Mouse (Mus musculus): ENCODE data around the gene 8030411F24Rik. TPM values are rescaled to one million over a fixed set of nuclear protein-coding genes. Genes with fewer than 3 reads are reported as not detected.
"Not testable (repeated sequence)": the region's sequence is repeated elsewhere in the genome, so short reads cannot be mapped to it uniquely, and the experiment has no call there.

The 8030411F24Rik gene
- not detected in 2 replicates for polyA plus RNA-seq (2012; ENCODE audit: insufficient read depth, insufficient read length, low replicate concordance, missing spikeins)

DNA sequence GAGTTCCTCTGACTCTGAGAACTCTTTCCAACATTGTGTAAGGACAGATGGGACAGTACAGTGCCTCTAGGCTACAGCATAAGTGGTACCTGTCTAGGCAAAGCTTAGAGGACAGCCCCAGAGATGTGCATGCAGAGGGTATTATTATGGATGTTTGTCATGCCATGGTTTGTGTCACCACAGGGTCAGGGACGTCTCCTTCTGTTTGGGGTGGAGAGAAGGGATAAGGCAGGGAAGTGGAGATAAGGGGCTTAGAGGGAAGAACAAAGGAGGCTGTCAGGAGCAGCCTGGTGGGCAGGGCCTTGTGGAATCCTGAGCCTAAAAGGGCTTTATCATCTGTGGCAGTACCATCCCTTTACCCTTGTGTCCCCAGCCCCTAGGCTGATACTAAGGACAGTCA is at the start of gene 8030411F24Rik:
TSS of gene 8030411F24Rik (plus strand) at position 301 of the 400 bp plus-strand sequence.
- H3K27ac ChIP-seq (ENCODE audit: insufficient read depth, low read depth, low read length) = no peak within 1 kb of the TSS
- 16% methylated on average over 1 of the region's 1 CpGs for WGBS
- no peaks in the 10 kb centered on the region for H3K4me1 ChIP-seq (ENCODE audit: control insufficient read depth, insufficient read depth, low read length)
- TF ChIP-seq POLR2A (IDR thresholded peaks at IDR 0.05; ENCODE audit: insufficient read depth, low read depth, low read length) = no peak
- TF ChIP-seq CTCF (IDR thresholded peaks at IDR 0.05; ENCODE audit: insufficient read depth, low read depth, low read length) = no peak
- H3K4me3 ChIP-seq (ENCODE audit: insufficient read depth, low read depth, low read length) = no peak within 1 kb of the TSS

DNA sequence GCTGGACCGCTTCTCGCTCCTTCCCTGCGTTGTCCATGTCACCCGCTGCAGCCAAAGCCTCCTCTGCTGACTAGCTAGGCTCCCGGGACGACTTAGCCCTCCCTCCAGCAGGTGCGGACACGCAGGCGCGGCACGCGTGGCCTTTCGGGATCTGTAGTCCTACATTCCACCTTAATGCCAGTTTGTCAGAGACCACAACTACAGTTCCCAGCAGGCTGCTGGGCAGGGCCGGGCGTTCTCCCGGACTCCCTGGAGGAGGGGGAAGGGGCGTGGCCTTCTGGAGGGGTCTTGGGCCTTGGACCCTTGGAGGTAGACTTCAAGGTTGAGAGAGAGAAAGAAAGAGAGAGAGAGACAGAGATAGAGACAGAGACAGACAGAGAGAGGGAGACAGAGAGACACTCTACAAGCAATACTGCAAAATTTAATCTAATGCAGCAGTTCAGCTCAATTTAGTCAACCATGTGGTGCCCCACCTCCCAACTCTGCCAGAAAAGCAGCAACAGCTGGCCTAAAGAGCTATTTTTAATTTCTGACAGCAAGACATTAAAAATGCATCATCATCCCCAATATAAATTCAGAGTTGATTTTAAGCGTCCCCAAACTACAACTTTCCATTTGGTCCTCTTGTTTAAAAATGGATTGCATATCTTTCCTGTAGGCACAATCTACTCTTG is 49.3 kb upstream of the 8030411F24Rik start, which contains the start of gene Napb:
TSS of gene Napb (minus strand) at position 141 of the 674 bp plus-strand sequence.
- Histone ChIP-seq H3K27ac (ENCODE audit: insufficient read depth, low read depth, low read length) (peak within 1 kb of the TSS; percentile 76), H3K4me3 (ENCODE audit: insufficient read depth, low read depth, low read length) (peak within 1 kb of the TSS; percentile 75), H3K4me1 (ENCODE audit: control insufficient read depth, insufficient read depth, low read length) (no peaks in the 10 kb centered on the region)
- peak; percentile 93 for TF ChIP-seq POLR2A (IDR thresholded peaks at IDR 0.05; ENCODE audit: insufficient read depth, low read depth, low read length)
- TF ChIP-seq CTCF (IDR thresholded peaks at IDR 0.05; ENCODE audit: insufficient read depth, low read depth, low read length) = no peak
- 3% methylated on average over 18 of the region's 18 CpGs for WGBS

- Histone ChIP-seq H3K4me3 (ENCODE audit: insufficient read depth, low read depth, low read length) (no peak overlapping the region), H3K4me1 (ENCODE audit: control insufficient read depth, insufficient read depth, low read length) (no peaks in the 10 kb centered on the region), H3K27ac (ENCODE audit: insufficient read depth, low read depth, low read length) (no peak overlapping the region)
- WGBS = 67% methylated on average over 3 of the region's 3 CpGs
- TF ChIP-seq CTCF (IDR thresholded peaks at IDR 0.05; ENCODE audit: insufficient read depth, low read depth, low read length) (no peak), POLR2A (IDR thresholded peaks at IDR 0.05; ENCODE audit: insufficient read depth, low read depth, low read length) (no peak)
Measured at GRCm38 (mm10) chr2:148743001-148743400, 38.8 kb upstream of the 8030411F24Rik start.

DNA sequence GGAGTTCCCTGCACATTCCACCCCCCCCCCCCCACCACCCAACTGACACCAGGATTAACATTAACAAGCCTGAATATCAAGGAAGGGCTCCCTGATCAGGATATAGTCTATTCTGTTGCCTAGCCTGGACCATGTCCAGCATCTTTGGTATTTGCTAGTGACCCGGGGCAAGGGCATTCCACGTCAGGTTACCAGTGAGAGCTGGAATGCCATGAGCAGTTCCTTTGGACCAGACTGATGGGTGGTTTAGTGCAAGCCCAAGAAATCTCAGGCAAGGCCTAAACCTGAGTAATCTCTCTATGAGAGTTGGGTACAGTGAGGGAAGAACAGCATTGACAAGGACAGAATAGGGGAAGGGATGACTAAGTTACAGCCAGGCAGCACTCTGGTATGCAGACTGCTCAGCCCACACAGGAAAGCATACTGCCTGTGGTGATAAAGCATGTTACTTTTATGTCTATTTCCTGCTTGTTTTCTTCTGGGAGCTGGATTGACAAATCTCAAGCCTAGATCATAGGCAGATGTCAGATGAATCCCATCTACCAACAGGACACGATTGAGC is 37.9 kb upstream of the 8030411F24Rik start:
- Histone ChIP-seq H3K4me3 (ENCODE audit: insufficient read depth, low read depth, low read length) (no peak overlapping the region), H3K4me1 (ENCODE audit: control insufficient read depth, insufficient read depth, low read length) (no peaks in the 10 kb centered on the region), H3K27ac (ENCODE audit: insufficient read depth, low read depth, low read length) (no peak overlapping the region)
- TF ChIP-seq POLR2A (IDR thresholded peaks at IDR 0.05; ENCODE audit: insufficient read depth, low read depth, low read length) (no peak), CTCF (IDR thresholded peaks at IDR 0.05; ENCODE audit: insufficient read depth, low read depth, low read length) (no peak)
- WGBS = 77% methylated on average over 3 of the region's 3 CpGs

GRCm38 (mm10) chr2:148750058-148750457 is 31.8 kb upstream of the 8030411F24Rik start, which contains the start of gene Cstl1:
Cstl1 (plus strand) TSS chr2:148750358.
- H3K4me3 ChIP-seq (ENCODE audit: insufficient read depth, low read depth, low read length) = no peak within 1 kb of the TSS
- 87% methylated on average over 1 of the region's 1 CpGs for WGBS
- TF ChIP-seq POLR2A (IDR thresholded peaks at IDR 0.05; ENCODE audit: insufficient read depth, low read depth, low read length) (no peak), CTCF (IDR thresholded peaks at IDR 0.05; ENCODE audit: insufficient read depth, low read depth, low read length) (no peak)
- no peak within 1 kb of the TSS for H3K27ac ChIP-seq (ENCODE audit: insufficient read depth, low read depth, low read length)
- no peaks in the 10 kb centered on the region for H3K4me1 ChIP-seq (ENCODE audit: control insufficient read depth, insufficient read depth, low read length)

GRCm38 (mm10) chr2:148751893-148752813 is 29.7 kb upstream of the 8030411F24Rik start:
- peak overlapping the region; percentile 59 for H3K27ac ChIP-seq (ENCODE audit: insufficient read depth, low read depth, low read length)
- TF ChIP-seq POLR2A (IDR thresholded peaks at IDR 0.05; ENCODE audit: insufficient read depth, low read depth, low read length) (no peak), CTCF (IDR thresholded peaks at IDR 0.05; ENCODE audit: insufficient read depth, low read depth, low read length) (no peak)
- peak overlapping the region; percentile 21 for H3K4me3 ChIP-seq (ENCODE audit: insufficient read depth, low read depth, low read length)
- H3K4me1 ChIP-seq (ENCODE audit: control insufficient read depth, insufficient read depth, low read length) = no peaks in the 10 kb centered on the region
- WGBS = 15% methylated on average over 15 of the region's 15 CpGs

DNA sequence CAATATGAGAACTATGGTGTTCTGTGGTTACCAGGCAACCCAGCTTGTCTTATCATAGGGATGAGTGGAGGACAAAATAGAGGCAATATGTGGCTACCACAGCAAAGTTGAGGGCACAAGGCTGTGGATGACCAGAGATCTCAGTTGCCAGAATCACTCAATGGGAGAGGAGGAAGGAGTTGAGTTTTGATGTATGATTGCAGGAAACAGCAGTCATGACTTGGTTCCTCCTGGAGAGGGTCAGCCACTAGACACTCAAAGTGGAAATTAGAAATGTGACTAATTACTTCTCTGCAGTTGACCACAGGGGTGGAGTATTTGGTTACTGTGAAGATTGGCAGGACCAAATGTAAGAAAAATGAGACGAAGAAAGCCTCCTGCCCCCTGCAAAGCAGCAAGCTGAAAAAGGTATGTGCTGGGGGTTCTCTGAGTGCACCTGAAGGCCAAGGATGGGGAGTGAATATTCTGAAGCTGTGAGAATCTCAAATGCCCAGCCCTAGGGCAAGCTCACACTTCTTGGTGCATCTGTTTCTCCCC is 27.4 kb upstream of the 8030411F24Rik start:
- TF ChIP-seq CTCF (IDR thresholded peaks at IDR 0.05; ENCODE audit: insufficient read depth, low read depth, low read length) = no peak
- Histone ChIP-seq H3K4me3 (ENCODE audit: insufficient read depth, low read depth, low read length) (no peak overlapping the region), H3K27ac (ENCODE audit: insufficient read depth, low read depth, low read length) (no peak overlapping the region), H3K4me1 (ENCODE audit: control insufficient read depth, insufficient read depth, low read length) (no peaks in the 10 kb centered on the region)
- WGBS = 65% methylated on average over 1 of the region's 1 CpGs

- no peak for TF ChIP-seq POLR2A (IDR thresholded peaks at IDR 0.05; ENCODE audit: insufficient read depth, low read depth, low read length)
- TF ChIP-seq CTCF (IDR thresholded peaks at IDR 0.05; ENCODE audit: insufficient read depth, low read depth, low read length) = no peak
- H3K4me1 ChIP-seq (ENCODE audit: control insufficient read depth, insufficient read depth, low read length) = no peaks in the 10 kb centered on the region
- WGBS = 94% methylated on average over 1 of the region's 1 CpGs
Measured at GRCm38 (mm10) chr2:148763648-148764388, 18.0 kb upstream of the 8030411F24Rik start.

DNA sequence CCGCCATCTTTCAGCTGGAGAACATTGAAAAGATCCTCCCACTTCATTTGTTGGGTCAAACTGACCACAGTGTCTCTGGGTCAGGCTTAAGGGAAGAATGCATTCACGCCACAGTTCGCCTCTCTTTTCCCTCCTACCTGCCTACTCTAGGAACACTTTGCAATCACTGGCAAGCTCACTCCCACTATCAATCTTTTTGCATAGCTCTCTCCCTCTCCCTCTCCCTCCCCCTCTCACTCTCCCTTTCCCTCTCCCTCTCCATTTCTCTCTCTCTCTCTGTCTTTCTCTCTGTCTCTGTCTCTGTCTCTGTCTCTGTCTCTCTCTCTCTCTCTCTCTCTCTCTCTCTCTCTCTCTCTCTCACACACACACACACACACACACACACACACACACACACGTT is 10.4 kb upstream of the 8030411F24Rik start, which contains the start of gene Cst11:
TSS of gene Cst11 (minus strand) at position 101 of the 400 bp plus-strand sequence.
- H3K4me1 ChIP-seq (ENCODE audit: control insufficient read depth, insufficient read depth, low read length); H3K4me3 ChIP-seq (ENCODE audit: insufficient read depth, low read depth, low read length); H3K27ac ChIP-seq (ENCODE audit: insufficient read depth, low read depth, low read length): not testable (repeated sequence)
- WGBS = 91% methylated on average over 4 of the region's 4 CpGs

More at GRCm38 (mm10) chr2:148763648-148764388, 18.0 kb upstream of the 8030411F24Rik start:
- Histone ChIP-seq H3K4me3 (ENCODE audit: insufficient read depth, low read depth, low read length) (no peak overlapping the region), H3K27ac (ENCODE audit: insufficient read depth, low read depth, low read length) (no peak overlapping the region)

Data from olfactory bulb, adult 2 months (tissue).